Mouse (Mus musculus): ENCODE measurements around the gene Sstr3.

- TF ChIP-seq CTCF (IDR thresholded peaks at IDR 0.05; ENCODE audit: extremely low read depth, insufficient read length, insufficient replicate concordance, low read depth, low read length) (no peak), POLR2A (IDR thresholded peaks at IDR 0.05; ENCODE audit: low read depth, low read length) (no peak)
Observed at GRCm38 (mm10) chr15:78591680-78592451, 47.4 kb upstream of the Sstr3 start.

Measured in small intestine, adult 2 months (tissue).